Mouse (Mus musculus) left cerebral cortex, adult 18-20 months (tissue): ENCODE results near the gene Dkk3. TPM values are rescaled to one million over a fixed set of nuclear protein-coding genes. Genes with fewer than 3 reads are reported as not detected.

Source experiments
- DNase-seq, 2 experiments: peaks; one replicate each; pipeline ENCODE4 v3.0.0; 2021 to 2022; ENCODE audit warnings: low spot score in 2 of 2, mixed read lengths in 1 of 2
- total RNA-seq, 2 experiments: library from RNA; stranded (reverse); gene quantifications; 2 replicates each; pipeline ENCODE4 v1.2.3; 2021

The Dkk3 gene
- total RNA-seq, 2 experiments from 2014 or later = 209 to 215 TPM

GRCm38 (mm10) chr7:112082636-112083035, 76.2 kb downstream of the Dkk3 start:
- DNase-seq = no peak

GRCm38 (mm10) chr7:112074868-112075267, 84.0 kb downstream of the Dkk3 start:
- no peak for DNase-seq

Other genes with a start within 250 kb of the Dkk3 start
- 10 to 100 TPM; 67.6 to 68.3 TPM for gene Usp47, start 135.6 kb downstream of the Dkk3 start, total RNA-seq
- gene Mical2, start 66.8 kb upstream of the Dkk3 start, total RNA-seq = 100 to 1,000 TPM; 503 to 562 TPM